Mouse (Mus musculus): ENCODE measurements around the gene Olfr201.
"Not testable (repeated sequence)": the region's sequence is repeated elsewhere in the genome, so short reads cannot be mapped to it uniquely, and the experiment has no call there.

Olfr201 gene

DNA sequence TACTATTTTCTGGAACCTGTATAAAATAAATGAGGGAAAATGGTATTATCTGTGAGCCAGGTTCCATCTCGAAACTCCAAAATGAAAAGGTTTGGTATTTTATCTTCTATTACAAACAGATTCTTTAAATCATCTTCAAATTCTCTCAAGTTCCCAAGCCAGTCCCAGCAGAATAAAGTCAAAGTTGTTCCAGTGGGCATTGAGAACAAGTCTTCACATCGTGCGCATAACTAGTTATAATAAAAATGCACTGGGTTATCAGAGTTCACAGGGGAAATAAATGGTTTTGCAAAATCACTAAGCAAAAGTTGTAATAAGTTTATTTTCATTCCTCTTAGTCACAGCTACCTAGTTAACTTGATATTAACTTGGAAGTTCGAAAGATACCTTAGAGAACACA is at the start of gene Olfr201:
Gene Olfr201 (minus strand): TSS at position 101 of the 400 bp plus-strand sequence.
- not testable (repeated sequence) for DNase-seq

DNA sequence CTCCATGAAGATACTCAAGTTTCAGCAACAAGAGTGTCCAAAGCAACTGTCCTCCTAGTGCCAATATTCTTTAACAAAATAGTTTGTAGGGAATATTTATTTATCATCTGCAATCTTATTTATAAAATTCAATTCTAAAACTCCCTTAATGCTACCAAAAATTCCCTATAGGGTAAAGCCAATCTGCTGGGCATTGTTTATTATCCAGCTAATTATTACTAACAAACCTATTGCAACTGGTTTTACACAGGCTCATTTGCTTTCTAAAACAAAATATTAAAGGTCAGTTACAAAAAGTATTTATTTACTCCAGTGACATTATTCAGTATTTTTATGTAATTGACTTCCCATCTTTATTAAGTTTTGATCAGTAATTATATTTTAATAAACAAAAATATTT is 45.7 kb upstream of the Olfr201 start, which contains the start of gene Olfr204:
Gene Olfr204 (minus strand): TSS at position 101 of the 400 bp plus-strand sequence.
- DNase-seq: no peak

DNA sequence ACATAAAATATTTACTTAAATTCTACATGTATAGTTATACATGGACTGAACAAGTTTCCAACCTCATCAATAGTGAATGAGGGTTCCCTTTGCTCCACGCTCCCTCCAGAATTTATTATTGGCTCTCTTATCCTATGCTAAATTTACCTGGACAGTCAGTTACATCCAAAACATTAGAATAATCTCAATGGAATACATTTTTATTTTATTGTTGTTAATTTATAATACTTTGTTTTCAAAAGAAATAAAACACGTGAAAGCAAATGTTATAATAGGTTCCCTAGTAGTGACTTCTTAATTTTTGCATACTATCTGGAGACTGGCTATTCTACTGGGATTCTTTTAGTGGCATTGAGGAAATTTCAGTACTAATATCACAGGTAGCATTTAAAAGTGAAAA is 26.1 kb upstream of the Olfr201 start, which contains the start of gene Olfr203:
Gene Olfr203 (plus strand): TSS at position 301 of the 400 bp plus-strand sequence.
- DNase-seq: no peak

DNA sequence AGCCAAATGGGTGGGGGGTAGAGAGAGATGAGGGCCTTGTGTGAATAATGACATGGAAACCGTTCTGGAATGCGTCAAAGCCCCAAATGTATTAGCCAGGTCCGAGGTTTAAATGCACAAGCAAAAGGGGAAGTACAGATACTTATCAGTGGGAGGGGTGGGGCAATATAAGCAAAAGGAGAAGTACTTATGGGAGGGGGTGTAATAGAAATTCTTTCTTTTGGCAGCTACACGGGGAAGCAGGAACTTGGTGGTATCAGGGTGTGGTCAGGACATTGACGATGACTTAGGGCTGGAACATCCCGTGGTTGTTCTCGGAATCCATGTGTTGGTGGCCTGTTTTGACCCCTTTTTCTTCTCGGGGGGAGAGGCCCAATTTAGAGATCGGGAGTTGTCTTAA is 15.1 kb upstream of the Olfr201 start:
- not testable (repeated sequence) for DNase-seq

DNA sequence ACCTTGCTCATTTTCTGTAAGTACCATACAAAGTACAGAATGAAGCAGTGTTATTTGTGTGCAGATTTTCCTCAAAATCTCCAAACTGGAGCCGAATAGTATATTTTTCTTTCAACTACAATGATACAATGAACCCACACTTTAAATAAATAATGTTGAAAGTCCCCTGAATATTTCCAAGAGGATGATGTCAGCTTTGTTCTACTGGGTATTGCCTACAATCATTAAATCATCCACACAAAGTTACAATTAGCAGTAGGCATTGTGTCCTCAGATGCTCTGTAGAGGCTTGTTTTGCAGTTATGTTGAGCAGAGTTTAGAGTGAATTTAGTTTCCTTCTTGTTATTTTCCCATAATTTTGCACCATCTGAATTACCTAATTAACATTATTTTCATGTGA is 14.3 kb upstream of the Olfr201 start, which contains the start of gene Olfr202:
Gene Olfr202 (minus strand): TSS at position 101 of the 400 bp plus-strand sequence.
- no peak for DNase-seq

DNA sequence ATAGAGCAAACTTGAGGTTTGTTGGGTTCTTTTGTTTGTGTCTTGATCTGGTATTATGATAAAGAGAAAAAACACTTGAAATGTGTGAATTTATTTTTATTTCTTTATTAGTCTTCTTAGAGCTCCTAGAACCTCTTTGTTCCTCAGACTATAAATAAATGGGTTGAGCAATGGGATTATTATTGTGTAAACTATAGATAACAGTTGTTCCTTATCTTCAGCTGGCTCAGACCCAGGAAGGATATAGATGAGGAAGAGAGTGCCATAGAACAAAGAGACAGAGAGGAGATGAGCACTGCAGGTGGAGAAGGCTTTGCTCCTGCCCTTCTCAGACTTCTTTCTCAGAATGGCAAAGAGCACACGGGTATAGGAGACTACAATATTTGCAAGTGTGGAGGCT is 11.0 kb upstream of the Olfr201 start:
- no peak for DNase-seq

DNA sequence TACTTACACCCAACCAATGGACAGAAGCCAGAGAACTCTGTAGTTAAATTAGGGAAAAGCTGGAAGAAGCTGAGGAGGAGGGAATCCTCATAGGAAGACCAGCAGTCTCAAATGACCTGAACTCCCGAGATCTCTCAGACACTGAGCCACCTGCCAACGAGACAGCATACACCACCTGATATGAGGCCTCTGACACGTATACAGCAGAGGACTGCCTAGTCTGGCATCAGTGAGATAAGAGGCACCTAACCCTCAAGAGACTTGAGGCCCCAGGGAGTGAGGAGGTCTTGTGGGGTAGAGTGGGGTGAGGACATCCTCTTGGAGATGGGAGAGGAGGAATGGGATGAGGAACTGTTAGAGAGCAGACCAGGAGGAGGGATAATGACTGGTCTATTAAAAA is 8.1 kb upstream of the Olfr201 start:
- DNase-seq: no peak

DNA sequence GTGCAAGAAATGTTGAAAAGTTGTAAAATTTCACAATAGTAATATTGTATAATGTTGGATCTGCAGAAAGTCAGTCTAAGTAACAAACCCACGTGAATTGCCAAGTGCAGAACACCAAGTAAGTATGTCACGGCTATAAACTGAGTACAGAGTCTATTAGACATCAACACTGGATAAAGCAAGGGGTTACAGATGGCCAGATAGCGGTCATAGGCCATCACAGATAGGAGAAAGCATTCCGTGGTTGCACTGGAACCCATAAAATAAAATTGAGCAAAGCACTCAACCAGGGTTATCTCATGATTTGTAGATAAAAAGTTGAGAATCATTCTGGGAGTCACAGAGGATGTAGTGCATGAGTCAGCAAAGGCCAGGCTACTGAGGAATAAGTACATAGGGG is 3.3 kb downstream of the Olfr201 start:
- not testable (repeated sequence) for DNase-seq

DNA sequence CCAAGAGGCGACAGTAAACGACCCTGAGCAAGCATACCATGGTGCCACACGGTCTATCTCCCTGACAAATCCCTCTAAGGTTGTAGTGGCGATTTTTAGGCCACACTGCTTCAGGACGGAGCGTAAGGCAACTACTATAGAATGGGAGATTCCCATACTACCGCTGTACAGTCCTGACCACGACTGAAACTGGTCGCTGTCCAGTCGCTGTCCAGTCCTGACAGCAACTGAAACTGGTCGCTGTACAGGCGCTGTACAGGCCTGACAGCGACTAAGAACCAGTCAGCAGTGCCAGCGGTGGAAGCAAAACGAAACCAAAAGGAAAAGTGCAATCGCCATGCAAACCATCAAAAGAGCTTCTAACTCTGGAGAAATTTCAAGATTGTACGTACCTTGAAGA is 22.7 kb downstream of the Olfr201 start:
- no peak for DNase-seq

DNA sequence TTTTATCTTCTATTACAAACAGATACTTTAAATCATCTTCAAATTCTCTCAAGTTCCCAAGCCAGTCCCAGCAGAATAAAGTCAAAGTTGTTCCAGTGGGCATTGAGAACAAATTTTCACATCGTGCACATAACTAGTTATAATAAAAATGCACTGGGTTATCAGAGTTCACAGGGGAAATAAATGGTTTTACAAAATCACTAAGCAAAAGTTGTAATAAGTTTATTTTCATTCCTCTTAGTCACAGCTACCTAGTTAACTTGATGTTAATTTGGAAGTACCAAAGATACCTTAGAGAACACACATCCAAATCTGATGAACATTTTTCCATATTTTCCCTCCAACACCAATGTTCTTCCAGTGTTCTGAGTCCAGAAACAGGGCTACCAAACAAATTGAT is 52.8 kb downstream of the Olfr201 start, which contains the start of gene Olfr199:
Gene Olfr199 (minus strand): TSS at position 101 of the 400 bp plus-strand sequence.
- DNase-seq: not testable (repeated sequence)

DNA sequence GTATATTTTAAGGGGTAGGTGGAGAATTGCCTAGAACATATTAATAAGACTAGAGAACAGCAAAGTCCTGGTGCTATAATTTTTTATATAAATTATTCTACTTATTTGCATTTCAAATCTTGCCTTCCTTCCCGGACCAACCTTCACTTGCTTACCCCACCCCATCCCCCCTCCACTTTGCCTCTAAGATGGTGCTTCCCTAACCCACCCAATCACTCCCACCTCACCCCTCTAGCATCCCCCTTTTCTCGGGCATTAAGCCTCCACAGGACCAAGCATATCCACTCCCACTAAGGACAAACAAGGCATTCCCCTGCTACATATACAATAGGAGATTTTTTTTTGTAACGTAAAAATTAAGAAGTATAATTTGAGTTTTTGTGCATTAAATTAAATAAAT is 54.6 kb downstream of the Olfr201 start:
- not testable (repeated sequence) for DNase-seq

All from cerebellum, postnatal 25 days (tissue).